Mouse (Mus musculus) embryonic fibroblast, embryonic 13.5 days (primary cell): ENCODE measurements around the gene H2-DMb2. TPM values are rescaled to one million over a fixed set of nuclear protein-coding genes. Genes with fewer than 3 reads are reported as not detected.
A peak's percentile ranks its signal among the peaks of the same experiment; 100 is the strongest.

Experiments
- H3K27ac ChIP-seq: 2 replicates; pipeline ENCODE4 v1.5.1; 2012; ENCODE audit warnings: low read length, control low read depth, inconsistent platforms; ENCODE audit not compliant: insufficient read depth
- H3K4me1 ChIP-seq: 2 replicates; pipeline ENCODE4 v1.6.1; 2011; ENCODE audit warnings: low read length; ENCODE audit not compliant: control insufficient read depth, insufficient read depth
- H3K4me3 ChIP-seq: 2 replicates; pipeline ENCODE4 v1.5.1; 2011; ENCODE audit warnings: mild to moderate bottlenecking, control low read depth, low read length; ENCODE audit not compliant: insufficient read depth
- CTCF ChIP-seq: IDR thresholded peaks from 2 replicates; pipeline ENCODE4 v1.5.1; 2011; ENCODE audit warnings: mild to moderate bottlenecking, control low read depth, low read length, moderate library complexity, borderline replicate concordance; ENCODE audit not compliant: insufficient read depth
- POLR2A ChIP-seq: IDR thresholded peaks from 2 replicates; pipeline ENCODE4 v1.6.1; 2011; ENCODE audit warnings: low read depth, mild to moderate bottlenecking, control low read depth, low read length, moderate library complexity
- polyA plus RNA-seq: library from polyadenylated mRNA; stranded (reverse); fragments of >200 nt; gene quantifications from 2 replicates; pipeline ENCODE4 v1.2.4, GENCODE M21; 2011; ENCODE audit warnings: low read depth; ENCODE audit not compliant: missing spikeins, insufficient read length

The H2-DMb2 gene
- polyA plus RNA-seq, 1 experiment = not detected

- no peak overlapping the region for H3K27ac ChIP-seq
- peaks cover 6% of the 10 kb centered on the region for H3K4me1 ChIP-seq
- peak; percentile 52 for TF ChIP-seq POLR2A
- TF ChIP-seq CTCF = no peak
- H3K4me3 ChIP-seq = no peak overlapping the region
These were observed 11.2 kb upstream of the H2-DMb2 start for GRCm38 (mm10) chr17:34131911-34132310.

DNA sequence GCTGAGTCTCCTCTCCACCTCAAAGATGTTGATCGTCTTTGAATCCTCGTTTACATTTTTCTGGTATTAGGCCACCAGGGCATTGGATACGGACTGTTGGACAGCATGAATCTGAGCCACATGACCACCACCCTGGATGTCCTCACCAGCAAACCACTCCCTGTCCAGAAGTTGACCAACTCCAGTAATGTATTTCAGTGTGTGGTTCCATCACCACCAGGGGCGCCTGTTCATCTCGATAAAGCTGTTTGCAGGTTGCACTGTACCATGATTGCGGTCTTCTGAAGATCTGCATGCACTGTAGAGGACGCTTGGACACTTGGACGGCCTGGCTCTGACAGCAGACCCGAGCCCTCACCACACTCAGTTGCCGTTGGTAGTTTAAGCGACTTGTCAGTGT, 9.8 kb upstream of the H2-DMb2 start:
- Histone ChIP-seq H3K27ac (no peak overlapping the region), H3K4me3 (no peak overlapping the region), H3K4me1 (no peaks in the 10 kb centered on the region)
- TF ChIP-seq CTCF (no peak), POLR2A (peak; percentile 39; the same call in 1 of the 2 replicates)

DNA sequence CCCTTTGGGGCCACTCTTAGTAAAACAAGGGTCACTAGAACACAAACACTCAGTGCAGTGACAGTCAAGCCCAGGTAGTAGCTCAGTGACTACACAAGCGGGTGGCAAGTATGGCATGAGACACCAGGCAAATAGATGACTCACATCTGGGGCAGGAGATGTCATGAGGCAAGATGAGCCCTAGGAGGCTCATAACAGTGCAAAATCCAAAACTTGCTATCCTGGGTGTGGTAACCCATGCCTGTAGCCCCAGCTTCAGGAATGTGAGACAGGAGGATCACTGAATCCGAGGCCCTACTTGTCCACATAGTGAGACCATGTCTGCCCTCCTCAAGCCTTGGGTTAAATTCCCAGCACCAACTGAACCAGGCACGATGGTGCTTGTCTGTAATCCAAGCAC, 8.7 kb upstream of the H2-DMb2 start:
- Histone ChIP-seq H3K4me3 (no peak overlapping the region), H3K4me1 (0 out of 2 replicates have a peak, but pooled peaks cover 2% of the 10 kb centered on the region), H3K27ac (no peak overlapping the region)
- TF ChIP-seq POLR2A = no peak
- no peak for TF ChIP-seq CTCF

GRCm38 (mm10) chr17:34135297-34136224, 7.5 kb upstream of the H2-DMb2 start:
- Histone ChIP-seq H3K4me1 (peaks cover 5% of the 10 kb centered on the region; the same call in 1 of the 2 replicates), H3K4me3 (peak overlapping the region; percentile 23), H3K27ac (no peak overlapping the region)
- TF ChIP-seq CTCF (peak; percentile 87), POLR2A (no peak)

GRCm38 (mm10) chr17:34137601-34138000, 5.5 kb upstream of the H2-DMb2 start:
- Histone ChIP-seq H3K4me3 (no peak overlapping the region), H3K4me1 (peaks cover 5% of the 10 kb centered on the region; the same call in 1 of the 2 replicates), H3K27ac (no peak overlapping the region)
- TF ChIP-seq CTCF (no peak), POLR2A (no peak)

DNA sequence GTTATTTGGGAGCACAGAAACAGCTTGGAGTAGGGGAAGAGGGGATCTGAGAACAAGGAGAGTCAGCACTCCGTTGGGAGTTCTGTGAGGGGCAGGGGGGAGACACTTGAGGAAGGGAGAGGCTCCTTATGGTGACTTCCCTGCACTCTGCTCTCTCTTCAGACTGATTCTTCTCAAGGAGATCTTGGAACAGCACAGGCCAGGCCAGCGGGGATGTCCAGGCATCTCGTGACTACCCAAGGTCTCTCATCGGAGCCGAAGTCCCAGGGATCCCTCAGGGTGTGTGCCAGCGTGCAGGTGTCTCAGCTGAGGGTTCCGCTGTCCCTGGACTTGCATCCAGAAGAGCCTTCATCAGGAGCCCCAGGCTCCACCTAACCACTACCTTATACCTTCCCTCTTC, 4.5 kb upstream of the H2-DMb2 start:
- peaks cover 5% of the 10 kb centered on the region; the same call in 1 of the 2 replicates for H3K4me1 ChIP-seq
- no peak for TF ChIP-seq CTCF
- TF ChIP-seq POLR2A = no peak
- H3K27ac ChIP-seq = no peak overlapping the region
- H3K4me3 ChIP-seq = no peak overlapping the region

DNA sequence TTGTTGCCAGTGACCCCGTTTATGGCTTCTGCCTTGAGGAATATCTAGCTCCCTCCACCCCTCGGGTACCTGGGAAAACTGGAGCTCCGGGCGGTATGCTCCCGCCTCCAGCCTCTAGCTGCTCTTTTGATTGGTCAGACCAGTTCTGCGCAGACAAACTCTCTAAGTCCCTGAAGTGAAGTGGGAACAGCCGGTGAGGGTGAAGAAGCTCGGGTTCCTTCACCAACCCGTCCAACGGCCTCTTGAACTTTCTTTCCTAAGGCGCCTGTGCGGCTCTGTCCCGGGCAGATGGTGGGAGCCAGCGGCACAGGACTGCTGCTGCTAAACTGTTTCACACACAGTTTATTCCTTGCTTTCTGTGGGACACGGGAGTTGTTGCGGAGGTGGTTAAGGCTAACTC, 3.7 kb upstream of the H2-DMb2 start:
- peak overlapping the region; percentile 45 for H3K4me3 ChIP-seq
- H3K4me1 ChIP-seq = peaks cover 5% of the 10 kb centered on the region; the same call in 1 of the 2 replicates
- TF ChIP-seq POLR2A = no peak
- TF ChIP-seq CTCF = no peak
- H3K27ac ChIP-seq = no peak overlapping the region

DNA sequence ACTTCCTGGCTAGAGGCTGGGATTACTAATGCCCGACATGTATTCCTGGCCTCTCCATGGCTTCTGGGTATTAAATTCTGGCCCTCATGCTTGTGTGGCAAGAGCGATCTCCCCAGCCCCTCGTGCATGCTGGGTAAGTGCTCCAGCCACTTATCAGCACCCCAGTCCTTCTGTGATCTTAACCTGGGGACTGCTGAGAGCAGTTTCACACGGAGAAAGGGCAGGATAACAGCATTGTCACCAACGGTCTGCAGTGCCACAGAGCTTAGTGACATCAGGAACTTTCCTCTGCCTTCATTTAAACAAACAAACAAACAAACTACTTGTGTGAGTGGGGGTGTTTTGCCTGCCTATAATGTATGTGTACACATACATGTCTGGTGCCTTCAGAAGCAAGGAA, 2.9 kb upstream of the H2-DMb2 start:
- Histone ChIP-seq H3K27ac (no peak overlapping the region), H3K4me3 (no peak overlapping the region), H3K4me1 (peaks cover 5% of the 10 kb centered on the region; the same call in 1 of the 2 replicates)
- TF ChIP-seq POLR2A (no peak), CTCF (no peak)

- Histone ChIP-seq H3K4me3 (no peak overlapping the region), H3K27ac (no peak overlapping the region), H3K4me1 (peaks cover 5% of the 10 kb centered on the region; the same call in 1 of the 2 replicates)
- TF ChIP-seq POLR2A (no peak), CTCF (no peak)
These were observed 1.7 kb upstream of the H2-DMb2 start for GRCm38 (mm10) chr17:34141448-34141847.

GRCm38 (mm10) chr17:34142456-34143010, 574 bp upstream of the H2-DMb2 start:
- H3K4me3 ChIP-seq = no peak overlapping the region
- no peak overlapping the region for H3K27ac ChIP-seq

More at GRCm38 (mm10) chr17:34142456-34143010, 574 bp upstream of the H2-DMb2 start:
- peaks cover 5% of the 10 kb centered on the region; the same call in 1 of the 2 replicates for H3K4me1 ChIP-seq
- TF ChIP-seq POLR2A (no peak), CTCF (no peak)
